Mouse (Mus musculus): ENCODE data around the gene Klf6.

Gene Klf6

DNA sequence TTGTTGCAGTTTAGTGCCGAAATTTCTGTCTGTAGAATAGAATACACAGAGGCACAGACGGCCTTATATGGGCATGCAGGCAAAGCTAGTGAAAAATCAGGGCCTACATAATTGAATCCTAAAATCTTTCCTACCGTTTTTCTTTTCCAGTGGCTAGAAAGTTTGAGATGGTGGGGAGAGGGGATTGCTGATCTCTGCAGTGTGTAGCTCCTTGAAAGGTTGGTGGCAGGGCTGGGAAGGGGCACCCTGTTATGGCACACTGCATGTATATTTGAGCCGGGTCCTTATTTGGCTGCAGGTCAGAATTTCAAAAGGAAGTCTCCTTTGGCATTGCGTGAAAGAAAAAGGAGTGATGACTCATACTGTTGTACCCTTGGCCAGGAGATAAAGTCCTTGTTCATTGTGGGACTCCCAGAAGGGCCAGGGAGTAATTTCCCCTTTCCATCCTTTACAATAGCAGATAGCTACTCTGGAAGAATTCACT lies 2.2 kb downstream of the Klf6 start:
- DNase-seq (ENCODE audit: low spot score in 2 of 2) = peak in 1 of 2 experiments; percentile 17

- peak; percentile 72 to 84 for DNase-seq (ENCODE audit: low spot score in 2 of 2)
Measured at GRCm38 (mm10) chr13:5864265-5865097, 3.2 kb downstream of the Klf6 start.

GRCm38 (mm10) chr13:5865098-5865415 lies 3.8 kb downstream of the Klf6 start:
- DNase-seq (ENCODE audit: low spot score in 2 of 2) = no peak

GRCm38 (mm10) chr13:5866091-5866490 lies 4.8 kb downstream of the Klf6 start:
- DNase-seq (ENCODE audit: low spot score in 2 of 2) = no peak

- DNase-seq (ENCODE audit: low spot score in 2 of 2) = no peak
Measured at GRCm38 (mm10) chr13:5866532-5866931, 5.2 kb downstream of the Klf6 start.

DNA sequence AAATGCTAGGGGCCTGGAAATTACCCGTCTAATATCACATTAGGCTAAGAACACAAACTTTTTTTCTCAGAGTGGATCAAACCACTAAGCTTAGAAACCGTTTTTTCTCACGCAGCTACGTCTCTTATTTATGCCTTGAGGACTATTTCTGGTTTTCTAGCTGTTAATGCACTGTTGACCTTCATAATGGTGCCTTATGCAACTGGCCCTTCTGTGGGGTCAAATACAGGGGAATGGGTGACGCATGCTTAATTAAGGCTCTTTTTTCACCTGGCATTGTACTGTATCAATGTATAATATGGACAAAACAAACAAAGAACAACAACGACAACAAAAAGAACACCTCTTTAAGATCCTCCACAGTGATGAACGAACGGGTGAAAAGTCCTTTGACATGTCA lies 7.1 kb downstream of the Klf6 start:
- DNase-seq (ENCODE audit: low spot score in 2 of 2) = no peak

DNA sequence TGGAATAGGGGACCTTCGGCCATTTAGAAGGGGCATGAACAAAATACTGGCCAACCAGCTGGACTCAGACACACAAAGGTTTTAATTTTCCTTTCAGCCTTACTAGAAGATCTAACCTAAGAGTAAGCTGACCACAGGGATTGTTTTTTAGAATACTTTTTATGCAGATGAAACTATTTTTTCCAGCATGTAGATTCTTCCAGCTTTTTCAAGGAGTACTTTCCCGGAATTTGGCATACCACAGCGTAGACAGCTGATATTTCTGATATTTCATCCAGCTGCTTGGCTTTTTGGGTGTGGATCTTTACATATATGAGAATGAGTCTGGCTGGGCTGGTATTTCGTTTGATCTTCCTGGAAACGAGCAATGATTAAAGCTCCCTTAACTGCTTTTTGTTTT lies 8.2 kb downstream of the Klf6 start:
- no peak for DNase-seq (ENCODE audit: low spot score in 2 of 2)

- no peak for DNase-seq (ENCODE audit: low spot score in 2 of 2)
Measured at GRCm38 (mm10) chr13:5869842-5870241, 8.6 kb downstream of the Klf6 start.

DNA sequence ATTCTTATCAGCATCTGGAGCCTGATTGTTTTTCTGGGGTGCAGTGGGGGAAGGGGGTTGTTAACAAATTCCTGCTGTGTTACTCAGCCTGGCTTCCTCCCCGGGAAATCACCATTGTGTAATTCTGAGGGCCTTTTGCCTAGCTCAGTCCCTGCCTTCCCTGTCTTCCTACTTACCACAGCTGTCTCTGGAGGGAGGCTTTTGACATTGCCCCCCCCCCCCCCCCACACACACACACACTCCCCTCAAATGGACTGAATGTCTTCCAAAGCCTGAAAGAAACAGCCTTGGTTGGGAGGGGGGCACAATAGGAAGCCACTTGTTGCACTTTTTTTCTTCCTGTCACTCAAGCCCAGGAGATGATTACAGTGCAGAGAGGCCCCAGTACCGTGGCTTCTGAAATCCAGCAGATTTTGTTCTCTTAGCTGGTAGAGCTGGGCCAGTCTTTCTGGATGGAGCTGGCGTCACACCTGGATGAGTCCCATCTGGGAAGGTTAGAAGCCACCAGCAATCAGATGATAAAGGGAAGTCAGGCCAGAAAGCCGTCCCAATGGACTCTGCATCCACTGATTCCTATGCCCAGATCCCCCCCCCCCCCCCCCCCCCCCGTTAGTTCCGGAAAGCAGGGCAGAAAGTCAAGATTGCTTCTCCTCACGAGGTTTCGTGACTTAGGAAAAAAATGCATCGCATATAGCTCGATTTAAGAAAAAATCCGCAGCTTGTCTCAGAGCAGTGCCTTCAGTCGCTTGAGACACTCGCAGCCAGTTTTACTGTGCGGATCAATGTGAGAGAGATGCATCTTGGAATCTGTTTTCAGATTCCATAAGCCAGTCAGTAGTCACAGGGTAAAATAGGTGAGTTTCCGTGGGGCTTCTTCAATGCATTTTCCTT lies 9.3 kb downstream of the Klf6 start:
- no peak for DNase-seq (ENCODE audit: low spot score in 2 of 2)

DNA sequence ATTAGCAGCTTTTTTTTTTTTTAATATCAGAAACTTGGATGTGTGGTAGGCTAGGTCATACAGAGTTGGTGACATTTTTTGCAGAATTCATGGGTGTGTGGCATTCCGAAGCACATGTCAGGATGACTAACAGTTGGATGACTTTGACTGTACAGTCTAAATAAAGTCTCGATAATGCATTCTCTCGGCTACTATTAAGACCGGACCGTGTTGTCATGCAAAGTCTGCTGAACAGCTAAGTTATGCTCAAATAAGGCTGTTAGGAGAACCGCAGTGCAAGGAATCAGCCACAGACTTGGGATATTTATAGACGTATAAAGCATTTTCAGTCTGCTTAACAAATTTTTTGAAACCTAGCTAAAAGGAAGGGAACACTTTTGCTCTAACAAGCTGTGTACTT lies 10.1 kb downstream of the Klf6 start:
- no peak for DNase-seq (ENCODE audit: low spot score in 2 of 2)

DNA sequence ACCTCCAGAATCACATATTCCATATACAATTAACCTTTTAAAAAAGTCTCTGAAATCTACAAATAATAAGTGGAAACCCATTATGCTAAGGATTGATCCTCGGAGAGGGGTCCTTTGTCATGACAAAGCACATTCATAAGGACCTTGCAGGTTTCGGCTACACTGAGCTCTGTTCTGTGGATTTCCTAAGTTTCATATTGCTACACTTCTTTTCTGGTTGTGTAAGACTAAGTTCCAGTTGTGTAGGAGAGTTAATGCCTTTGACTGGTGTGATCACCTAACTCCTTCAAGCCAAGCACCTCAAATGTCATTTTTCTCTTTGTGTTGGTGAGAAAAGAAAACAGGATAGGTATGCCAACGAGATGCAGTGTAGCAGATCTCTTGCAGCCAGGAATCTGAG lies 12.4 kb downstream of the Klf6 start:
- DNase-seq (ENCODE audit: low spot score in 2 of 2) = no peak

GRCm38 (mm10) chr13:5875478-5875877 lies 14.2 kb downstream of the Klf6 start:
- no peak for DNase-seq (ENCODE audit: low spot score in 2 of 2)

DNA sequence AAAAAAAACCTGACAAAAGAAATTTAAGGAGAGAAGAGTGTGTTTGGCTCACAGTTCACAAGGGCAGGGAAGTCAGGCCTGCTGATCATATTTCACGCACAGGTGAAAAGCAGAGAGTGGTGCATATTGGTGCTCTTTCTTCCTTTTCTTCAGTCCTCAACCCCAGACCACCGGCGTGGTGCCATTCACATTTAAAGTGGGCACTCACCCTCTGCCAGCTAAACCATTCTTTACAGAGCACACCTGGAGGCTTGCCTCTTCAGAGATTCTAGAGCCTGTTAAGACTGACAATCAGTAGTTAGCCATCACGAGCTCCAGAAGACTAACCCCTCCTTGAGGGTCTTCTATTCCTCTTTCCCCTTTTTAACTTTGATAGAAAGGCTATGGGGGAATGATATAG lies 17.5 kb downstream of the Klf6 start:
- DNase-seq (ENCODE audit: low spot score in 2 of 2) = no peak

GRCm38 (mm10) chr13:5886810-5887209 lies 25.5 kb downstream of the Klf6 start:
- no peak for DNase-seq (ENCODE audit: low spot score in 2 of 2)

DNA sequence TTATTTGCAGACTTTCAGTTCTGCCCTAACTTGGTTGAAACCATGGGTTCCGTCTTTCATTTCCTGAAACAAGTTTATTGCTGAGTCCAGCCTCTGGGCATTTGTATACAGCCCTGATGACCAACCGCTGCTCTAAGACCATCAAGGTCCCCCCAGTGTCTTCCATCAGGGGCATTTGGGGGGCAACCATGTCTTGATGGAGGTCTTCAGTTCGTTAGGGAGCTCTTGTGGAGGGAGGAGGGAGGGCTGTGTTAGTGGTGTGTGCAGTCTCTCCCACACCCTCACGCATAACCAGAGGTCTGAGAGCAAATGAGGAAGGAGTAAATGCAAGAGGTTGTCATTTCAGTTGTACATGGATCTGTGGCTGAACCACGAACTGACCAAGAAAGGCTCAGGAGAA lies 26.9 kb downstream of the Klf6 start:
- DNase-seq (ENCODE audit: low spot score in 2 of 2) = peak in 1 of 2 experiments; percentile 32

DNA sequence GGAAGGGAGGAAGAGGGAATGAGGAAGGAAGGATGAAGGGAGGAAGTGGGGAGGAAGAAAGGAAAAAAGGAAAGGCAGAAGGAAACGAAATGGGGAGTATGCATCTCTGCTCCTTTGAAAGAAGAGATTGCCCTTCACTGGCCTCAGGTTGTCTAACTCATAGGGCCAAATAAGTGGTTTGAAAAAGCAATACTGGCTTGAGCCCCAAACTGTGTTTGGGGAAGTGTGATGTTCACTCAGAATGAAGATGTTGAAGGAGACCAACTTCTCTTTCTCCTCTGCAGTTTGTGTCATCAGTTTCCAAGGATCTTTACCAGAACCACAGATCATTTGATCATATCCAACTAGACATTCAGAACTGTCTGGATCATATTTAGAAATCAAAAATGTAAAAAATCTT lies 27.4 kb downstream of the Klf6 start:
- no peak for DNase-seq (ENCODE audit: low spot score in 2 of 2)

GRCm38 (mm10) chr13:5890035-5890434 lies 28.8 kb downstream of the Klf6 start:
- DNase-seq (ENCODE audit: low spot score in 2 of 2) = no peak

GRCm38 (mm10) chr13:5892684-5893447 lies 31.6 kb downstream of the Klf6 start:
- DNase-seq (ENCODE audit: low spot score in 2 of 2) = no peak

- DNase-seq (ENCODE audit: low spot score in 2 of 2) = no peak
Measured at GRCm38 (mm10) chr13:5894910-5895309, 33.6 kb downstream of the Klf6 start.

- DNase-seq (ENCODE audit: low spot score in 2 of 2) = no peak
Measured at GRCm38 (mm10) chr13:5895851-5896250, 34.6 kb downstream of the Klf6 start.

GRCm38 (mm10) chr13:5897176-5897959 lies 36.1 kb downstream of the Klf6 start:
- no peak for DNase-seq (ENCODE audit: low spot score in 2 of 2)

All from natural killer cell, adult 2 months (primary cell).